Mouse (Mus musculus) activated CD4-positive, CD25-positive, alpha-beta regulatory T cell, adult 4 months (primary cell): ENCODE results near the gene Set. TPM values are rescaled to one million over a fixed set of nuclear protein-coding genes. Genes with fewer than 3 reads are reported as not detected.
"Not testable (repeated sequence)": the region's sequence is repeated elsewhere in the genome, so short reads cannot be mapped to it uniquely, and the experiment has no call there.

Experiments used
- ATAC-seq: one replicate; pipeline ENCODE4 v1.8.0; 2017
- polyA plus RNA-seq, 2 experiments: library from polyadenylated mRNA; unstranded; fragments of 100-300 nt; shearing (Covaris generic); gene quantifications; one replicate each; pipeline ENCODE4 v1.2.1; 2017

Gene Set
- polyA plus RNA-seq, result 100 to 1,000 TPM; 369 to 379 TPM

GRCm38 (mm10) chr2:30057223-30057904, at the start of gene Set:
Gene Set, plus strand, starts transcription at chr2:30057378.
- no peak for ATAC-seq

GRCm38 (mm10) chr2:30009101-30009500, 48.1 kb upstream of the Set start:
- no peak for ATAC-seq

GRCm38 (mm10) chr2:30010840-30011281, 46.3 kb upstream of the Set start:
- no peak for ATAC-seq

GRCm38 (mm10) chr2:30014326-30014966, 42.7 kb upstream of the Set start:
- ATAC-seq, result no peak

GRCm38 (mm10) chr2:30025454-30025853, 31.7 kb upstream of the Set start:
- ATAC-seq, result no peak

GRCm38 (mm10) chr2:30026997-30027396, 30.2 kb upstream of the Set start:
- ATAC-seq, result no peak

DNA sequence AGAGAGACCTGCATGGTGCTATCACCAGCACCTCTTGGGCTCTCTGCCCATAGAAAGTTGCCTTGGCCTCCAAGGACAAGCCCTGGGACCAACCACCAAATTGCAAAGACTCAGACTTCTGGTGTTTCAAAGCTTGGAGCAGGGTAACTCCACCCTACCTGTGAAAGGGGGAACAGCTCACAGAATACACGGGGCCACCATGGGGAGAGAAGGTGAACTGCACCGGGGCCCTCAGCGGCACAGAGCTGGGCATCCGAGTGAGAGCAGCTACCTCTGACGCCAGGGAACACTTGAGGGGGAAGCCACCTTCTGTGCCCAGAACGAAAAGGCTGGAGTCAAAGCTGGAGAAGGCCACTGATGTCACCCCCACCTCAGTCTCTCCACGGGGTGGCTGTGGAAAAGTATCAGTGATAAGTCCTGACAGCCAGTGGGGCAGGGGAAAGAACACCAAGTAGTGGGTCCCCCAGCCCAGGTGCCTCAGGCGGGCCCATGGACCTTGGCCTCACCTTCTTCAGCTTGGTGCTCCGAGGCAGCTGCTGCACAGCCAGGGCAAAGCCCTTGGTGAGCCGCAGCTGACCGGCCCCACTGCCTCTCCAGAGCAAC, 24.8 kb upstream of the Set start:
- ATAC-seq, result no peak

DNA sequence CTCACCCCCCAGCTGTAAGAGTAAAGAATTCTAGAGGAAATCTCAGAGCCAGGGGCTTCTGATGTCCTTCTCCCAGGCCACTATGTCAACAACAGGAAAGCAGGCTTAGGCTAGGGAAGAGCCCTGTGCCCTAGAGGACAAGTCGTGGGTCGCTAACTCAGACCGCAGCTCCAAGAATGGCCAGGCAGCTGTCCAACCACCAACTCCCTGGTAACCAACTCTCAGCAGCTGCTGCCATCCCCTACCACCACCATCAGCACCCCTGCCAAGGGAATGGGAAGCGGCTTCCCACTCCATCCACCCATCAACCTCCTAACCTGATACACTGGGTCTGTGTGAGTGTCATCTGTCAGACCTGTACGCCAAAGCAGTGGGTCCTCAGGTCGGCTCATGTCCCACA, 24.2 kb upstream of the Set start:
- ATAC-seq, result no peak

GRCm38 (mm10) chr2:30037762-30038161, 19.4 kb upstream of the Set start:
- no peak for ATAC-seq

DNA sequence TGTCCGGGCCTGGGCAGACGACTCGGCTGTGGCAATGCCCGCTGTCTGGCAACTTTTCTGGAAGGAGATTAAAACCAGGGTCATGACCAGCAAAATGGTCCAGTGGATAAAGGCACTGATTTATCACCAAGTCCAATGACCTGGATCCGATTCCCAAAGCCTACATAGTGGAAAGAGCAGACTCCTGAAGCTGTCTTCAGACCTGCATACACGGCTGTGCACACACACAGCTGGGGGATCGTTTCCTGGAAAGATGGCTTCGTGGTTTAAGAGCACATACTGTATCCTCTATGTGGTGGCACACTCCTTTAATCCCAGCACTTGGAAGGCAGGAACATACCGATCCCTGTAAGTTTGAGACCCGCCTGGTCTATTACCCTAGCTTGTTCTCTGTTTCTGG, 18.8 kb upstream of the Set start:
- no peak for ATAC-seq

GRCm38 (mm10) chr2:30039687-30040086, 17.5 kb upstream of the Set start:
- no peak for ATAC-seq

DNA sequence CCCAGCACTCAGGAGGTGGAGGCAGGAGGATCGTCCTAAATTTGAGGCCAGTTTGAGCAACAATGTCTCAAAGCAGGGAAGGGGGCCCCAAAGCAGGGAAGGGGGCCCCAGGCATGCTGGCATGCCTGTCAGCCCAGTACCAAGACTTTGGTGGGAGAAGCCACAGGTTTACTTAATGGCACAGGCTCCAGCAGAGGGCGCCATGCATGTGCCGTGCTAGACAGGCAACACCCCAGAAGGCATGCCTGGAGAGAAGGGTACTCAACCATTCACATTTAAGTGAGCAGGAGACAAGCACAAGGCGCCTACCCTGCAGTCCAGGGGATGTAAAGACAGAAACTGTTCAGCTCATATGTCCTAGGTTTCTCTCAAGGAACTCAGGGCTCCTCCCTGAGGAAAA, 14.7 kb upstream of the Set start:
- ATAC-seq, result no peak

GRCm38 (mm10) chr2:30044550-30044949, 12.6 kb upstream of the Set start:
- no peak for ATAC-seq

DNA sequence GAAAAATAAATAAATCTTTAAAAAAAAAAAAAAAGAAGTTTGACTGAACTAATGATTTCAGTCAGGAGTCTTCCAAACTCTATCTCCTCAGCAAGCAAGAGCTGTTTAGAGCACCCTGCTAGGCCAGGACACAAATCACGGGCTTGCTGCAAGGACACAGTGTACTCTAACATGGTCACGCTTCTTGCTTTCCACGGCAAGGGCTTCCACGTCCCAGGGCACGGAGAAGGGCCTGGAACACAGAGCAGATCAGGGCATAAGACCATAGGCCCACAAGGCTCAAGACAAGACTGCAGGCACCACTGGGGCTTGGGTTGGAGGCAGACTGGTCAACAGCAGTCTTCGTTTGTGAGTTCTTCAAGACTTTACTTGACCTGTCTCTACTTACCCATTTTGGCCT, 10.1 kb upstream of the Set start:
- ATAC-seq, result no peak

DNA sequence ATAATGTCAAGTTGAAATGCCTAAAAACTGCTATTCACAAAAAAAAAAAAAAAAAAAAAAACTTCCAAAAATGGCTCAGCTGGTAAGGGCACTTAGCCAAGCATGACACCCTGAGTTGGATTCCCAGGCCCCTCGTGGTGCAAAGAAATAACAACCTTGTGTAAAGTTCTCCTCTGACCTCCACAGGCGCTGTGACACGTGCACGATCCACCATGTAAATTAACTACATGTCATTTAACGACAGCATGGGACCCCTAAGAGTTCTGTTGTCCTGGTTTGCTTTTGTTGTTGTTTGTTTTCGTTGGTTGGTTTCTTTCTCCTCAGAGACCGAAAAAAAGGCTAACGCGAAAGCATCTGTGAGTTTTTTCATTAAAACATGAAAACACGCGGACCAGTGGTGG, 9.1 kb upstream of the Set start:
- no peak for ATAC-seq

DNA sequence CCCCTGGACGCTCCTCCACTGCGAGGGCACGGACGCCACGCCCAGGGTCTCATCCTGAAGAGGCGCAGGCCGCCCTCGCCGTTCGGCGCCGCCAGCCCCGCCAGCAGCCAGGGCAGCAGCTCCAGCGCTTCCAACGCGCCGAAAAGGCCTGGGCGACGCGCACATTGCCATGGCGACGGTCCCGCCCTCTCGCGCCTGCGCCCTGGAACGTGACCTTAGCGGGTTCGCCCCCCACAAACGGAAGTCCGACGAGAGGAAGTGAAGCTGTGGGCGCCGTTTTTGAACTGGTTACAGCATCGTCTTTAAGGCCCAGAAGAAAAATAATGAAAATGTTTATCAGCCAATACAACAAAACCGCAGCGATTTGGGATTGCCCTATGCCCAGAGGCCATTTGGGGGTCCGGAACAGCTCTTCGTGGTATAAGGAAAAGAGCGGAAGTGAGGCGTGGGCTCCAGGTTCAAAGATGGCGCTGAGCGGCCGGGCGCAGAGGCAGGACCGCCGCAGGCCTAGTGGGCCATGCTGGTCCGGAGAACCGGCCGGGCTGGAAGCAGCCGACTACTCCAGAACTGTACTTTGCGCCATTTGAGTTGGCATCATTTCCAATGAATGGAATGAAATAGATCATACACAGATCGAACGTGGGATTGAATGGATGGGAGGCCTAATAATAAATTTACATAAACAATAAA, 8.3 kb upstream of the Set start, which contains the start of gene Wdr34:
TSS of gene Wdr34 (minus strand) at position 183 of the 690 bp plus-strand sequence.
- ATAC-seq, result peak; percentile 90

DNA sequence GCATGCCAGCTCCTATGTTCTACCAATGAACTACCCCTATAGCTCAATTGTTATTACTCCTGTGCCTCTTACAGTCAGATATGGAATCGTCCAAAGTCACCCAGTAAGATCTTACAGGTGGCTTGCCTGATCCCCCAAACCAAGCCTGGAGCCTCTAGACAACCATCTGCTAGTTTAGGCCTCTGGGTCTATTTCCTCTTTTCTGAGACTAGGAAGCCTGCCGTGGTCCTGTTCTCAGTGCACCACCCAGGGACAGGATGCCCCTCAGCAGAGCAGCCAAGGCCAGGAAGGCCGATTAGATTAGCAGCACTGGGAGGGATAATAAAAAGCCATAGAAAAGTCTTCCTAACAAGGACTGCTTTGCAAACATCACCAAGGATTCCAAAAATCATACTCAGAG, 7.3 kb upstream of the Set start:
- no peak for ATAC-seq

DNA sequence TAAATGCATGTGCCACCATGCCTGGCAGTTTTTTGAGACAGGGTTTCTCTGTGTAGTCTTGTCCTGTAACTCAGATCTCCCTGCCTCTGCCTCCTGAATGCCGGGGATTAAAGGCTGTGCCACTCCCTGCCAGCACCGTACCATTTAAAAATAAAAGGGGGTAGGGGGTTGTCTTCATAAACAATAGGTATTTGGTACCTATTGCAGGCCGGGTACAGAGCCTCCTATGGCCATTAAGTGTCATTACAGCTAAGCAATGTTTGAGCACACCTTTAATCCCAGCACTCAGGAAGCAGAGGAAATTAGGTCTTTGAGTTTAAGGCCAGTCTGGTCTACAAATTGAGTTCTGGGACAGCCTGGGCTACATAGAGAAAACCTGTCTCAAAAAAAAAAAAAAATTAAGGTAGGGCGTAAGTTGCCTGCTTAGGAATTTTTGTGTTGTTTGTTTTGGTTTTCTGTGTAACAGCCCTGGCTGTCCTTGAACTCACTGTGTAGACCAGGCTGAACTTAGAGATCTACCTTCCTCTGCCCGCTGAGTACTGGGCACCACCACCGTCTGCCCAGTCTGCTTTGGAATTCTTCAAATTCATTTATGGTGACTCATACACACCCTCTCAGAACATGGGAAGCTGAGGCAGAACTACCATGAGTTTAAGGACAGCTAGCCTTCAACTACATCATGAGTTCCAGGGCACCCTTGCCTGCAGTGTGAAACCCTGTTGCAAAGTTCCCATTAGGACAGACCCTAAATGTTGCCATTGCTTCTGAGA, 5.0 kb upstream of the Set start:
- peak; percentile 51 for ATAC-seq

- ATAC-seq, result not testable (repeated sequence)
Measured at GRCm38 (mm10) chr2:30055310-30055709, 1.9 kb upstream of the Set start.

DNA sequence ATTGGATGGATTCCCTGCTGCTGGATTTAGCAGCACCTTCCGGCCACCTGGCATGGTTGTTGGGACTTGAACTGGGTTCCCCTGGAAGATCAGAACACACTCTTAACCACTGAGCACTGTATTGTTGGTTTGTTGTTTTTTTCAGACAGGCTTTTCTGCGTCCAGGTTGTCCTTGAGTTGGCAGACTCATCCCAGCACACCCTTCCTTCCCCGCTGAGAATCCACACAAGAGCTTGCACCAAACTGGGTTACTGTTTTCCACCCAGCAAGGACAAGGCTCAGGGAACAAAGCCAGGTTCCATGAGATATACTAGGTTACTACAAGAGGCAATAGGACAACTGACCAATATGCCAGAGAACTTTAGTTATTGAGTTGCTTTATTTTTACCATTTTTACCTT, 442 bp upstream of the Set start:
- ATAC-seq, result no peak

GRCm38 (mm10) chr2:30058418-30058817, 1.2 kb downstream of the Set start:
- ATAC-seq, result no peak
